Mouse (Mus musculus) CD4-positive helper T cell, adult 2 months (primary cell): ENCODE data around the gene Taf15.

ENCODE experiments used
- DNase-seq: peaks from one replicate; pipeline ENCODE4 v3.0.0-alpha.2; 2012; ENCODE audit warnings: low read depth, missing footprints, low spot score

The Taf15 gene

GRCm38 (mm10) chr11:83472324-83473234, at the start of gene Taf15:
Taf15 (plus strand) TSS chr11:83473086.
- DNase-seq: peak; percentile 100

GRCm38 (mm10) chr11:83424681-83425080, 48.2 kb upstream of the Taf15 start:
- peak; percentile 64 for DNase-seq

GRCm38 (mm10) chr11:83426964-83427363, 45.9 kb upstream of the Taf15 start:
- DNase-seq: peak; percentile 37

GRCm38 (mm10) chr11:83429355-83429754, 43.5 kb upstream of the Taf15 start, which contains the start of gene Gas2l2:
Gas2l2 (minus strand) TSS chr11:83429455.
- DNase-seq: no peak

- no peak for DNase-seq
Measured at GRCm38 (mm10) chr11:83432533-83432932, 40.4 kb upstream of the Taf15 start.

GRCm38 (mm10) chr11:83437377-83437776, 35.5 kb upstream of the Taf15 start, which contains the start of gene 1700020L24Rik:
1700020L24Rik (plus strand) TSS chr11:83437677.
- DNase-seq: no peak

- peak; percentile 37 for DNase-seq
Measured at GRCm38 (mm10) chr11:83439426-83440060, 33.3 kb upstream of the Taf15 start.

GRCm38 (mm10) chr11:83440081-83441064, 32.5 kb upstream of the Taf15 start:
- DNase-seq: peak; percentile 94

- no peak for DNase-seq
Measured at GRCm38 (mm10) chr11:83441235-83441634, 31.7 kb upstream of the Taf15 start.

- peak; percentile 59 for DNase-seq
Measured at GRCm38 (mm10) chr11:83442596-83443267, 30.2 kb upstream of the Taf15 start.

GRCm38 (mm10) chr11:83443824-83444223, 29.1 kb upstream of the Taf15 start:
- no peak for DNase-seq

GRCm38 (mm10) chr11:83445001-83445400, 27.9 kb upstream of the Taf15 start:
- DNase-seq: peak; percentile 61

GRCm38 (mm10) chr11:83447612-83448011, 25.3 kb upstream of the Taf15 start:
- no peak for DNase-seq

- no peak for DNase-seq
Measured at GRCm38 (mm10) chr11:83448021-83448926, 24.6 kb upstream of the Taf15 start.

GRCm38 (mm10) chr11:83448927-83449236, 24.0 kb upstream of the Taf15 start:
- DNase-seq: no peak

GRCm38 (mm10) chr11:83449298-83449697, 23.6 kb upstream of the Taf15 start:
- no peak for DNase-seq

GRCm38 (mm10) chr11:83450550-83450949, 22.3 kb upstream of the Taf15 start:
- no peak for DNase-seq

- no peak for DNase-seq
Measured at GRCm38 (mm10) chr11:83451281-83451680, 21.6 kb upstream of the Taf15 start.

GRCm38 (mm10) chr11:83454548-83454947, 18.3 kb upstream of the Taf15 start:
- DNase-seq: no peak

GRCm38 (mm10) chr11:83455608-83456007, 17.3 kb upstream of the Taf15 start:
- DNase-seq: no peak
